In genomic region chr8:105476628-105477413, GRCm38 (mm10) we compare ENCODE assay signal across 8 mouse cellular contexts. TPM values are rescaled to one million over a fixed set of nuclear protein-coding genes. Genes with fewer than 3 reads are reported as not detected.
DNase-seq lines count a peak whose midpoint lies in the region; ATAC-seq and TF ChIP-seq lines count a peak whose summit lies in the region.

No protein-coding gene starts in this region.

- no peak overlapping the region for H3K9ac ChIP-seq in hindbrain, embryonic 11.5 days (ENCODE audit: low read depth, low read length)
- H3K9ac ChIP-seq in hindbrain, embryonic 12.5 days: no peak overlapping the region
- H3K9ac ChIP-seq in liver, embryonic 11.5 days (ENCODE audit: low read depth, low read length): no peak overlapping the region

- 42% methylated on average over 25 of the region's 25 CpGs for WGBS in hindbrain, embryonic 11.5 days
- whole genome bisulfite sequencing in hindbrain, embryonic 12.5 days: 38% methylated on average over 25 of the region's 25 CpGs
- WGBS in liver, embryonic 11.5 days: 42% methylated on average over 25 of the region's 25 CpGs

- TF ChIP-seq CTCF in E14TG2a.4 (conservative IDR thresholded peaks at IDR 0.05; ENCODE audit: low read length): peak; percentile 58

- no peak for ATAC-seq in hindbrain, embryonic 11.5 days (ENCODE audit: low FRiP score)
- no peak for ATAC-seq in hindbrain, embryonic 12.5 days (ENCODE audit: low FRiP score)
- peak; percentile 52 for ATAC-seq in granulocyte monocyte progenitor cell, adult 5-6 weeks (replicated peaks; ENCODE audit: poor library complexity, severe bottlenecking)
- peak; percentile 33 for ATAC-seq in liver, embryonic 11.5 days (replicated peaks; ENCODE audit: low FRiP score)

- H3K36me3 ChIP-seq in hindbrain, embryonic 11.5 days (ENCODE audit: control insufficient read depth, insufficient read depth, low read length): no peaks in the 10 kb centered on the region
- H3K36me3 ChIP-seq in hindbrain, embryonic 12.5 days: peaks cover 7% of the 10 kb centered on the region; the same call in 1 of the 2 replicates
- H3K36me3 ChIP-seq in E14TG2a.4 (ENCODE audit: insufficient read depth, low read length): 0 out of 2 replicates have a peak, but pooled peaks cover 5% of the 10 kb centered on the region
- H3K36me3 ChIP-seq in liver, embryonic 11.5 days (ENCODE audit: control insufficient read depth, insufficient read depth, low read length): no peaks in the 10 kb centered on the region

- DNase-seq in hindbrain, embryonic 11.5 days (ENCODE audit: low spot score): peak; percentile 75
- peak; percentile 75 for DNase-seq in cerebellum, adult 11 months
- peak; percentile 53 for DNase-seq in liver, embryonic 11.5 days (ENCODE audit: low spot score)
- peak; percentile 79 for DNase-seq in retina, embryonic 14.5 days (ENCODE audit: low spot score)
- no peak for DNase-seq in right cerebral cortex, adult 2 months (ENCODE audit: low spot score in 2 of 2)

- H3K27ac ChIP-seq in hindbrain, embryonic 11.5 days (ENCODE audit: low read depth, low read length): no peak overlapping the region
- no peak overlapping the region for H3K27ac ChIP-seq in hindbrain, embryonic 12.5 days
- H3K27ac ChIP-seq in liver, embryonic 11.5 days (ENCODE audit: low read depth, low read length): no peak overlapping the region

- H3K4me1 ChIP-seq in hindbrain, embryonic 11.5 days (replicated peaks; ENCODE audit: control insufficient read depth, insufficient read depth, low read length): peaks cover 27% of the 10 kb centered on the region
- H3K4me1 ChIP-seq in hindbrain, embryonic 12.5 days: peaks cover 55% of the 10 kb centered on the region
- peaks cover 99% of the 10 kb centered on the region for H3K4me1 ChIP-seq in E14TG2a.4 (replicated peaks; ENCODE audit: low read depth, low read length)
- peaks cover 15% of the 10 kb centered on the region for H3K4me1 ChIP-seq in liver, embryonic 11.5 days (replicated peaks; ENCODE audit: control insufficient read depth, insufficient read depth, low read length)

- peaks cover 8% of the 10 kb centered on the region for H3K27me3 ChIP-seq in hindbrain, embryonic 11.5 days (ENCODE audit: control insufficient read depth, insufficient read depth, low read length)
- H3K27me3 ChIP-seq in hindbrain, embryonic 12.5 days: peaks cover 18% of the 10 kb centered on the region
- H3K27me3 ChIP-seq in E14TG2a.4 (ENCODE audit: insufficient read depth, low read length): peaks cover 54% of the 10 kb centered on the region
- H3K27me3 ChIP-seq in liver, embryonic 11.5 days (replicated peaks; ENCODE audit: control insufficient read depth, insufficient read depth, low read length): peaks cover 34% of the 10 kb centered on the region

- no peak overlapping the region for H3K4me3 ChIP-seq in hindbrain, embryonic 11.5 days (ENCODE audit: low read depth, low read length)
- H3K4me3 ChIP-seq in hindbrain, embryonic 12.5 days: no peak overlapping the region
- peak overlapping the region; percentile 50 for H3K4me3 ChIP-seq in E14TG2a.4 (replicated peaks; ENCODE audit: low read length)
- H3K4me3 ChIP-seq in liver, embryonic 11.5 days (ENCODE audit: low read depth, low read length): no peak overlapping the region

- H3K9me3 ChIP-seq in hindbrain, embryonic 11.5 days (ENCODE audit: control insufficient read depth, low read length): no peaks in the 10 kb centered on the region
- H3K9me3 ChIP-seq in hindbrain, embryonic 12.5 days (replicated peaks): no peaks in the 10 kb centered on the region
- no peaks in the 10 kb centered on the region for H3K9me3 ChIP-seq in E14TG2a.4 (ENCODE audit: low read length)
- no peaks in the 10 kb centered on the region for H3K9me3 ChIP-seq in liver, embryonic 11.5 days (ENCODE audit: control insufficient read depth, low read length)

- H3K4me2 ChIP-seq in hindbrain, embryonic 11.5 days (replicated peaks; ENCODE audit: low read depth, low read length): no peak overlapping the region
- H3K4me2 ChIP-seq in hindbrain, embryonic 12.5 days (replicated peaks): no peak overlapping the region
- no peak overlapping the region for H3K4me2 ChIP-seq in liver, embryonic 11.5 days

RNA-seq across cellular contexts. Expression of gene Tppp3, which starts 5.5 kb away (rescaled TPM):
- 206 and 218 TPM in 2 replicates for polyA plus RNA-seq in hindbrain, embryonic 11.5 days (2014; fragmentation: Nextera tagmentation; extraction: Ambion mirVana)
- 162 and 186 TPM in 2 replicates for polyA plus RNA-seq in hindbrain, embryonic 12.5 days (2016; fragmentation: Nextera tagmentation; extraction: Ambion mirVana)
- total RNA-seq in granulocyte monocyte progenitor cell, adult 5-6 weeks (2014; fragmentation: Nextera tagmentation): not detected in 2 replicates
- total RNA-seq in granulocyte monocyte progenitor cell, adult 5-6 weeks (2017): not detected in 2 replicates
- polyA plus RNA-seq in liver, embryonic 11.5 days (2014; fragmentation: Nextera tagmentation; extraction: Ambion mirVana): 3.1 and 3.2 TPM in 2 replicates

RNA-seq across cellular contexts. Expression of gene Zdhhc1, which starts 19.9 kb away (rescaled TPM):
- polyA plus RNA-seq in hindbrain, embryonic 11.5 days (2014; fragmentation: Nextera tagmentation; extraction: Ambion mirVana): 19.0 and 19.7 TPM in 2 replicates
- 35.8 and 36.1 TPM in 2 replicates for polyA plus RNA-seq in hindbrain, embryonic 12.5 days (2016; fragmentation: Nextera tagmentation; extraction: Ambion mirVana)
- 1.8 and 10.4 TPM in 2 replicates for total RNA-seq in granulocyte monocyte progenitor cell, adult 5-6 weeks (2014; fragmentation: Nextera tagmentation)
- 3.6 and 4.6 TPM in 2 replicates for total RNA-seq in granulocyte monocyte progenitor cell, adult 5-6 weeks (2017)
- 6.4 and 8.9 TPM in 2 replicates for polyA plus RNA-seq in liver, embryonic 11.5 days (2014; fragmentation: Nextera tagmentation; extraction: Ambion mirVana)

RNA-seq across cellular contexts. Expression of gene Hsd11b2, which starts 41.7 kb away (rescaled TPM):
- polyA plus RNA-seq in hindbrain, embryonic 11.5 days (2014; fragmentation: Nextera tagmentation; extraction: Ambion mirVana): 19.6 and 21.1 TPM in 2 replicates
- polyA plus RNA-seq in hindbrain, embryonic 12.5 days (2016; fragmentation: Nextera tagmentation; extraction: Ambion mirVana): 24.2 and 24.7 TPM in 2 replicates
- total RNA-seq in granulocyte monocyte progenitor cell, adult 5-6 weeks (2014; fragmentation: Nextera tagmentation): not detected in 2 replicates
- not detected in 2 replicates for total RNA-seq in granulocyte monocyte progenitor cell, adult 5-6 weeks (2017)
- polyA plus RNA-seq in liver, embryonic 11.5 days (2014; fragmentation: Nextera tagmentation; extraction: Ambion mirVana): 13.8 and 16.4 TPM in 2 replicates

Comparison
In these comparisons a context has a peak if more than half of its experiments do, and no peak if none do; other contexts are left out.
1. ATAC-seq: peak in granulocyte monocyte progenitor cell, adult 5-6 weeks (single experiment) and liver, embryonic 11.5 days (single experiment); none in hindbrain, embryonic 11.5 days (single experiment) and hindbrain, embryonic 12.5 days (single experiment).
2. DNase-seq: peak in hindbrain, embryonic 11.5 days (single experiment), cerebellum, adult 11 months (single experiment), liver, embryonic 11.5 days (single experiment) and retina, embryonic 14.5 days (single experiment); none in right cerebral cortex, adult 2 months (0 of 2).
3. RNA of gene Tppp3, which starts 5.5 kb away (polyA plus RNA-seq): 206 to 218 TPM in hindbrain, embryonic 11.5 days and 162 to 186 TPM in hindbrain, embryonic 12.5 days; 3.1 to 3.2 TPM in liver, embryonic 11.5 days; every median in the first group is over 10 times any median in the second.